Mouse (Mus musculus) testis, adult 2 months (tissue): ENCODE results near the gene Keap1. TPM values are rescaled to one million over a fixed set of nuclear protein-coding genes. Genes with fewer than 3 reads are reported as not detected.
"Not testable (repeated sequence)": the region's sequence is repeated elsewhere in the genome, so short reads cannot be mapped to it uniquely, and the experiment has no call there.

Source experiments
- H3K27ac ChIP-seq: fragments of 200-500 bp; 2 replicates; pipeline ENCODE4 v1.5.1; 2012; ENCODE audit warnings: low read depth, low read length; ENCODE audit not compliant: control insufficient read depth, insufficient read depth
- H3K27me3 ChIP-seq: fragments of 200-500 bp; 2 replicates; pipeline ENCODE4 v1.6.1; 2012; ENCODE audit warnings: mild to moderate bottlenecking, low read length, moderate library complexity; ENCODE audit not compliant: control insufficient read depth, insufficient read depth
- H3K36me3 ChIP-seq: fragments of 200-500 bp; 2 replicates; pipeline ENCODE4 v1.6.1; 2012; ENCODE audit warnings: mild to moderate bottlenecking, low read length; ENCODE audit not compliant: control insufficient read depth, insufficient read depth
- H3K4me1 ChIP-seq: fragments of 200-500 bp; 2 replicates; pipeline ENCODE4 v1.6.1; 2012; ENCODE audit warnings: low read length; ENCODE audit not compliant: control insufficient read depth, insufficient read depth
- H3K4me3 ChIP-seq: fragments of 200-500 bp; 2 replicates; pipeline ENCODE4 v1.5.1; 2012; ENCODE audit warnings: low read depth, mild to moderate bottlenecking, low read length, moderate library complexity, mixed read lengths; ENCODE audit not compliant: control insufficient read depth
- CTCF ChIP-seq: fragments of 200-500 bp; IDR thresholded peaks from 2 replicates; pipeline ENCODE4 v1.5.1; 2012; ENCODE audit warnings: low read depth, mild to moderate bottlenecking, inconsistent platforms, low read length, moderate library complexity; ENCODE audit not compliant: control insufficient read depth, insufficient read depth, insufficient replicate concordance
- POLR2A ChIP-seq: fragments of 200-500 bp; IDR thresholded peaks from 2 replicates; pipeline ENCODE4 v1.6.1; 2012; ENCODE audit warnings: low read depth, mild to moderate bottlenecking, inconsistent platforms, low read length, moderate library complexity; ENCODE audit not compliant: control insufficient read depth
- polyA plus RNA-seq: library from polyadenylated mRNA; depleted of rRNA; stranded (reverse); fragments of >200 nt; gene quantifications from 2 replicates; pipeline ENCODE4 v1.2.3, GENCODE M21; 2012

The Keap1 gene
- polyA plus RNA-seq, 1 experiment: 46.9 TPM

- Histone ChIP-seq H3K36me3 (no peaks in the 10 kb centered on the region), H3K27me3 (no peaks in the 10 kb centered on the region), H3K4me1 (peaks cover 7% of the 10 kb centered on the region), H3K27ac (no peak overlapping the region), H3K4me3 (peak overlapping the region; percentile 59; the same call in 1 of the 2 replicates)
- no peak for TF ChIP-seq CTCF
These were observed 40.2 kb downstream of the Keap1 start for GRCm38 (mm10) chr9:21198960-21199359.

DNA sequence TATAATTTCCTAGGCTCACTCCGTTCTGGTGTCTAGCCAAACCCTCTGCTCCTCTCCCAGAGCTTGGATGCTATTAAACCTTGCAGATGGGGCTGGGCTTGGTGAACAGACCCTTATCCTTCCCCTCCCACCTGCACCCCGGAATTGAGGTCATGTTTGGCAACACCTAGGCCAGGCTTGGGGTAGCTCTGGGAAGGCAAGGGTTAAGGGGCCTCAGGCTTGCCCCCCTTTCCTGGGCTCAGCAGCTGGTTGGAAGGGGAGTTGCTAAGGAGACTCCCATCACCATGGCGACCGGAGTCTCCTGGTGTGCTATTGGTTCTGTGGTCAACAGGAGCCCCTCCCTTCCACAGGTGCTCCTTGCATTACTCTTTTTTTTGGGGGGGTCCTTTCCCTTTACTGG, 41.2 kb downstream of the Keap1 start:
- TF ChIP-seq CTCF (no peak), POLR2A (no peak)
- Histone ChIP-seq H3K27me3 (no peaks in the 10 kb centered on the region), H3K4me3 (peak overlapping the region; percentile 59), H3K27ac (no peak overlapping the region), H3K4me1 (peaks cover 7% of the 10 kb centered on the region), H3K36me3 (no peaks in the 10 kb centered on the region)

DNA sequence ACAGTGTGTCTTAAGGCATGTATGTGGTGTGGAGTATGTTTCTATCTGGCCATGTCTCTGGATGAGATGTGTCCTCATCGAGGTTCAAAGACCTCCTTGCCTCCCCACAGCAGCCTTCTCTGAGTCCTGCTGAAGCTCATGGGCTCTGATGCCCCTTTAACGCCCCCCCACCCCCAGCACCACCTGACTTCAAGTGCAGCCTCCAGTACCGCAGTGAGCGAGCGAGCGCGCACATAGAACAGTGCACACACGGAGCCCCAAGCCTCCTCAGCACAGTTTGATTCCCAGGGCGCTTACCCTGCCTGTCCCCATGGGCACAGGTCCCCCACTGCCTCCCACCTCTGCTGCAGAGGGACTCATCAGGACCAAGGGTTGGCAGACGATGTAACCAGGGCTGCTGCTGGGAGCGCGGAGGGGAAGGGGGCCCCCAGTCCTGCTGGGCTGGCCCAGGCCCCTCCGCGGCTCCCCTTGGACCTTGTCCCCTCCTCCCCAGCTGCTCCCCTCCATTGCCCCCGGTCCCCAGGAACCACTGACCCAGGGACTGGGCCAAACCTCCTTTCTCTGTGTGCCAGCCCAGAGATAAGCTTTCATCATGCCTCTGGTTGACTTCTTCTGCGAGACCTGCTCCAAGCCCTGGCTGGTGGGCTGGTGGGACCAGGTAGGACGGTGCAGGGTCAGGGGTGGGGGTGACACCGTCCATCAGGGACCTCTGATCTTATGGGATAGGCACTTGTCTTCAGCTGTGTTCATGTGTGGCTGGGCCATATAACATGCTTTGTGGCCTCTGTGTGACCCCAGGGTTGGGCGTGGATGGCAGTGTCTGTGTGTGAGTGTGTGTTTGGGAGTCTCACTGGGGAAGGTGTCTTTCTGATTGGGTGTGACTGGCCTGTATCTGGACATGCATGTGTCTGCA, 42.4 kb downstream of the Keap1 start:
- Histone ChIP-seq H3K4me1 (peaks cover 7% of the 10 kb centered on the region), H3K4me3 (no peak overlapping the region), H3K27ac (no peak overlapping the region), H3K36me3 (no peaks in the 10 kb centered on the region), H3K27me3 (no peaks in the 10 kb centered on the region)
- TF ChIP-seq CTCF (no peak), POLR2A (no peak)

GRCm38 (mm10) chr9:21195736-21196505, 43.2 kb downstream of the Keap1 start:
- H3K27ac ChIP-seq, H3K36me3 ChIP-seq, H3K4me1 ChIP-seq, H3K27me3 ChIP-seq, H3K4me3 ChIP-seq: not testable (repeated sequence)

GRCm38 (mm10) chr9:21194787-21195493, 44.2 kb downstream of the Keap1 start:
- Histone ChIP-seq H3K36me3 (no peaks in the 10 kb centered on the region), H3K27ac (no peak overlapping the region), H3K27me3 (no peaks in the 10 kb centered on the region), H3K4me3 (no peak overlapping the region), H3K4me1 (peaks cover 5% of the 10 kb centered on the region)
- no peak for TF ChIP-seq POLR2A
- no peak for TF ChIP-seq CTCF

DNA sequence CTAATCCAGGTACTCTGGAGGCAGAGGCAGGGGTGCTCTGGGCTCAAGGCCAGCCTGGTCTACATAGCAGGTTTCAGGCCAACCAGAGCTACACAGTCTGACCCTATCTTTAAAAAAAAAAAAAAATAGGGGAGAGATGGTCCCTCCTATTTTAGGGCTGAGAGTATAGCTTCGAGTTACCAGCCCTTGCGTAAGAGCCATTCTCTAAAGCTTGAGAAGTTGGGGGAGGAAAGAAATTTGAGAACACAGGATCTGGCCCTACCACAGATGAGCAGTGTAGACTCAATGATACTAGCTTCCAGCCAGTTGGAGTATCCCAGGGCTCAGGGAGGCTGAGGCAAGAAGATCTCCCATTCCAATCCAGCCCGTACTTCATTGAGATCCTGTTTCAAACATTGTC, 45.4 kb downstream of the Keap1 start:
- no peak for TF ChIP-seq CTCF
- no peak for TF ChIP-seq POLR2A

GRCm38 (mm10) chr9:21190670-21191069, 48.5 kb downstream of the Keap1 start:
- Histone ChIP-seq H3K27me3 (no peaks in the 10 kb centered on the region), H3K4me3 (no peak overlapping the region), H3K4me1 (no peaks in the 10 kb centered on the region), H3K27ac (no peak overlapping the region), H3K36me3 (no peaks in the 10 kb centered on the region)
- no peak for TF ChIP-seq POLR2A
- TF ChIP-seq CTCF: no peak

More for the DNA sequence above, 45.4 kb downstream of the Keap1 start:
- Histone ChIP-seq H3K27me3 (no peaks in the 10 kb centered on the region), H3K4me1 (peaks cover 5% of the 10 kb centered on the region), H3K36me3 (no peaks in the 10 kb centered on the region), H3K4me3 (no peak overlapping the region), H3K27ac (no peak overlapping the region)
